Mouse (Mus musculus): ENCODE measurements around the gene Ano6.

DNA sequence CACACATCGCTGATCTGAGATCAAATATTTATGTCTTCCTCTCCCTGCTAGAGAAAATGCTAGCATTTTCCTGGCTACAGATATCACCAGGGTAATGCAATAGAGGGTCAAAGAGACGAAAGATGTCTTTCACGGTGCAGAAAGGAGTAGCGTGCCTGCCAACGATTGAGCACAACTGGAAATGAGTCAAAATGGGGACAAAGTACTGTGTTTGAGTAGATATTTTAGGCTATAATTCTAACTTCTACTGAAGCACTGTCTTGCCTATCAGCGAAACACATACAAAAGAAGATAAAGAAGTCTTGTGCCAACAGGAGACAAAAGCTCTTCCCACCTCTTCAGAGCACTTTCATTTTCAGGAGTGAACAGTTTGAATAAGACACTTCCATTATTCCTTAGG is 16.4 kb upstream of the Ano6 start:
- TF ChIP-seq POLR2A (IDR thresholded peaks at IDR 0.05; ENCODE audit: borderline replicate concordance, control insufficient read depth, low read depth, low read length) (no peak), CTCF (IDR thresholded peaks at IDR 0.05; ENCODE audit: control insufficient read depth, insufficient read depth, low read length) (no peak)

Measured in bone marrow, adult 2 months (tissue).